Mouse (Mus musculus) mature B cell (primary cell): ENCODE data around the gene Egfr.

Experiments used
- in situ Hi-C: fragments of 300-500 bp; cut with MboI; formaldehyde crosslinking; loops from 2 replicates; pipeline ENCODE4 v1.14.3; 2019

The Egfr gene

DNA sequence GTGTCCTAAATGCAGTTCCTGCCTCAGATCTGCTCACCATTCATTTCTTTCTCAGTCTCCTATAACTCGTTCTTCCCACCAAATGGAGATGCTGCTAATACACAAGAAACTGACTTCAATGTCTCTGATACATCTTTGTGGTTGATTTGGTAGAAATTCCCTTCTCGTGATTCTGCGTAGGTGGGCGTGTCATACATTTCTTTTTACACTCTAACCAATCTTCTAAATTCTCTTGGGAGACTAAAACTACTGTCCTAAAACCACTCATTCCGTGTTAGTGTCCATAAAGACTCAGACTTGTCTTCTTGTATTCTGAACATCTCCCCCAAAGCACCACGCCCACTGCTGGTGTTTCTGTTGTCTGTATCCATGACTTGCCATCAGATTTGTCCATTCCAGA, 205.0 kb downstream of the Egfr start:
- in situ Hi-C loops, result no loop called here

DNA sequence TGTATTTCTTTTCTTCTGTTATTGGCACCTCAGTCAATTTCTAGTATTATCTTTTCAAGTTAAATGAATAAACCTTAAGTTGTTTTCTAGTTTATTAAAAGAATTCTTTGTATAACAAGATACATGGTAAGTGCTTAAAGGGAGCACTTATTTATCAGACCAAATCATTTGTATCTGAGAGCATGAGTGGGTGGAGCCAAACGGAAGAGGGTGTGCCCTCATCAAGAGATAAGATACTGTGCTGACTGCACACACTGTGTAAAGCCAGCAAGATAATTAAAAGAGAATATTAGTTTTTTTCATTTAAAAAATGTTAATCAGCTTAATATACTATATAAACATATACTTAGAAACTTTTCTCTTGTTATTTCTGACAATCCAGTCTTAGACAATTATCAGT, 206.5 kb downstream of the Egfr start:
- in situ Hi-C loops, result no loop called here
